Mouse (Mus musculus): ENCODE data around the gene 2010111I01Rik. TPM values are rescaled to one million over a fixed set of nuclear protein-coding genes. Genes with fewer than 3 reads are reported as not detected.

Gene 2010111I01Rik
- polyA plus RNA-seq, 2 experiments, result 10.7 to 13.6 TPM

DNA sequence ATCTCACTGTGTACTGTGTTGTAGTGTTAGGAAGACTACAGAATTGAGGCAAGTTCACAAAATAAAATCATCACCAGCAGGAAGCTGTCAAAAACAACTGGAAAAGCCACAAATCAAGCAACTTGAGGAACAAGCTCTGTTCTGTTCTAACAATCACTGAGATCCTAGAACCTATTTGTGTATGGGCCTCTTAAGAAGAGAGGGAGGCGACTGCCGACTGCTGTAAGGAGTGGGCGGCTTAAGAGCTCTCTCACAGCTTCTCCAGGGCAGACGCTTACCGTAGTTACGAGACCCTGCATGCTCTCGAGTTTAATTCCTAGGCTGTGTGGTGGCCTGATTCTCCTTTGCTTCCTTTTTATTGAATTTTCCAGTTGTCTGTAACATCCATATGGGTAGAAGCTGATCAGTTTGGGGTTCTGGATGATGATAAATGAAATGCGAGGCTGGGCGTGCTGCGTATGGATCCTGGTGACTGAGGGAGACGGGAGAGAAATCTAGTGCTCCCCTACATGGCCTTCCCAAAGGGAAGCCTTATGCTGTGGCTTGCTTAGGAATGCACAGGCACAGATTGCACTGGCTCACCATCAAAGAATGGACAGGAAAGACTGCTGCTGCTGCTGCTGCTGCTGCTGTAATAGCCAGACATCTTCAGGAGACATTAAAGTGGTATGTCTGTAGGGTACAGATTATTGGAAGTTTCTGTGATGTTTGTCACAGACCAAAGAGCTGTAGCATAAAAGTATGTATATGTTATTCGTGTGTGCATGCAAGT, 286.6 kb downstream of the 2010111I01Rik start:
- WGBS (ENCODE audit: insufficient replicate concordance), result 73% methylated on average over 12 of the region's 12 CpGs
- Histone ChIP-seq H3K27me3 (ENCODE audit: control insufficient read depth, insufficient read depth, low read length) (no peaks in the 10 kb centered on the region), H3K4me2 (ENCODE audit: low read depth) (no peak overlapping the region), H3K4me3 (ENCODE audit: insufficient read depth in 1 of 2, low read depth in 2 of 2, low read length in 2 of 2) (no peak overlapping the region), H3K9ac (replicated peaks) (no peak overlapping the region), H3K4me1 (replicated peaks; ENCODE audit: control insufficient read depth in 2 of 2, insufficient read depth in 2 of 2, low read length in 1 of 2) (peaks cover 6 to 18% of the 10 kb centered on the region in 2 experiments; a peak in 3 of 4 replicates), H3K9me3 (ENCODE audit: control insufficient read depth, low read length) (no peaks in the 10 kb centered on the region), H3K27ac (no peak overlapping the region), H3K36me3 (replicated peaks; ENCODE audit: control insufficient read depth, insufficient read depth, low read depth) (no peaks in the 10 kb centered on the region)
- ATAC-seq (ENCODE audit: insufficient read depth), result no peak
- no peak for TF ChIP-seq CTCF (IDR thresholded peaks at IDR 0.05; ENCODE audit: low read depth)
- no peak for TF ChIP-seq EP300 (IDR thresholded peaks at IDR 0.05; ENCODE audit: low read depth)
- no peak for DNase-seq (ENCODE audit: low read depth in 3 of 3, low spot score in 3 of 3)

GRCm38 (mm10) chr13:63252295-63253010, 287.8 kb downstream of the 2010111I01Rik start:
- no peaks in the 10 kb centered on the region for H3K27me3 ChIP-seq (ENCODE audit: control insufficient read depth, insufficient read depth, low read length)
- TF ChIP-seq CTCF (IDR thresholded peaks at IDR 0.05; ENCODE audit: low read depth), result no peak
- ATAC-seq (ENCODE audit: insufficient read depth), result no peak
- no peaks in the 10 kb centered on the region for H3K36me3 ChIP-seq (replicated peaks; ENCODE audit: control insufficient read depth, insufficient read depth, low read depth)
- H3K4me1 ChIP-seq (replicated peaks; ENCODE audit: control insufficient read depth in 2 of 2, insufficient read depth in 2 of 2, low read length in 1 of 2), result peaks cover 6 to 18% of the 10 kb centered on the region in 2 experiments; a peak in 3 of 4 replicates
- H3K9ac ChIP-seq (replicated peaks), result no peak overlapping the region
- DNase-seq (ENCODE audit: low read depth in 3 of 3, low spot score in 3 of 3), result no peak
- H3K27ac ChIP-seq, result no peak overlapping the region
- no peak overlapping the region for H3K4me3 ChIP-seq (ENCODE audit: insufficient read depth in 1 of 2, low read depth in 2 of 2, low read length in 2 of 2)
- no peaks in the 10 kb centered on the region for H3K9me3 ChIP-seq (ENCODE audit: control insufficient read depth, low read length)
- no peak overlapping the region for H3K4me2 ChIP-seq (ENCODE audit: low read depth)
- 84% methylated on average over 2 of the region's 2 CpGs for WGBS (ENCODE audit: insufficient replicate concordance)

DNA sequence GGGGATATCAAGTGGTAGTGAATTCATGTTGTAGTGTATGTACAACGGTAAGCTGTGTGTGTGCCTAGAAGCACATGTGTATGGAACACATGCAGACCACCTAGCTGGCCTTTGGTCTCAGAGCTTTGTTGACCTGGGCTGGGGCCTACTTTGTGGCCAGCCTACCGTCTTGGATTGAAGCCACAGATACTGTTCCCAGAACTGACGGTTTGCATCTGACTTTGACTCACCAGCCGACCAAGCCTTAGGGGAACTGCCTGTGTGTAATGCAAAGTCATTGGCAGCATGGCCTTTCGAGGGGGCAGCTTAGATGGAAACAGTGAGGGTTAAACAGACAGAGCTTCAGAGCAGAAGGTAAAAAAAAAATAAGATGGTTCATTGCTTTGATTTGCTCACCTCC, 288.5 kb downstream of the 2010111I01Rik start:
- Histone ChIP-seq H3K4me2 (ENCODE audit: low read depth) (no peak overlapping the region), H3K27me3 (ENCODE audit: control insufficient read depth, insufficient read depth, low read length) (no peaks in the 10 kb centered on the region), H3K36me3 (replicated peaks; ENCODE audit: control insufficient read depth, insufficient read depth, low read depth) (no peaks in the 10 kb centered on the region), H3K9ac (replicated peaks) (no peak overlapping the region), H3K4me3 (ENCODE audit: insufficient read depth in 1 of 2, low read depth in 2 of 2, low read length in 2 of 2) (no peak overlapping the region), H3K27ac (no peak overlapping the region), H3K4me1 (replicated peaks; ENCODE audit: control insufficient read depth in 2 of 2, insufficient read depth in 2 of 2, low read length in 1 of 2) (peaks cover 6 to 18% of the 10 kb centered on the region in 2 experiments; a peak in 3 of 4 replicates), H3K9me3 (ENCODE audit: control insufficient read depth, low read length) (no peaks in the 10 kb centered on the region)
- DNase-seq (ENCODE audit: low read depth in 3 of 3, low spot score in 3 of 3) (no peak), ATAC-seq (ENCODE audit: insufficient read depth) (no peak)
- no peak for TF ChIP-seq EP300 (IDR thresholded peaks at IDR 0.05; ENCODE audit: low read depth)
- TF ChIP-seq CTCF (IDR thresholded peaks at IDR 0.05; ENCODE audit: low read depth), result no peak
- WGBS (ENCODE audit: insufficient replicate concordance), result 24% methylated on average over 5 of the region's 5 CpGs

- peaks cover 6 to 18% of the 10 kb centered on the region in 2 experiments; a peak in 3 of 4 replicates for H3K4me1 ChIP-seq (replicated peaks; ENCODE audit: control insufficient read depth in 2 of 2, insufficient read depth in 2 of 2, low read length in 1 of 2)
- H3K27me3 ChIP-seq (ENCODE audit: control insufficient read depth, insufficient read depth, low read length), result no peaks in the 10 kb centered on the region
- ATAC-seq (ENCODE audit: insufficient read depth) (no peak), DNase-seq (ENCODE audit: low read depth in 3 of 3, low spot score in 3 of 3) (no peak)
- 61% methylated on average over 7 of the region's 7 CpGs for WGBS (ENCODE audit: insufficient replicate concordance)
- H3K9me3 ChIP-seq (ENCODE audit: control insufficient read depth, low read length), result no peaks in the 10 kb centered on the region
- H3K4me3 ChIP-seq (ENCODE audit: insufficient read depth in 1 of 2, low read depth in 2 of 2, low read length in 2 of 2), result no peak overlapping the region
- no peak for TF ChIP-seq CTCF (IDR thresholded peaks at IDR 0.05; ENCODE audit: low read depth)
- no peak for TF ChIP-seq EP300 (IDR thresholded peaks at IDR 0.05; ENCODE audit: low read depth)
- H3K4me2 ChIP-seq (ENCODE audit: low read depth), result no peak overlapping the region
- no peak overlapping the region for H3K9ac ChIP-seq (replicated peaks)
- H3K27ac ChIP-seq, result no peak overlapping the region
- no peaks in the 10 kb centered on the region for H3K36me3 ChIP-seq (replicated peaks; ENCODE audit: control insufficient read depth, insufficient read depth, low read depth)
Observed at GRCm38 (mm10) chr13:63253886-63254636, 289.4 kb downstream of the 2010111I01Rik start.

Data from liver, embryonic 14.5 days (tissue).